Mouse (Mus musculus) telencephalon, adult 2 months (tissue): ENCODE measurements at regions not wholly inside any gene's neighbourhood (a gene's known extent, or its start where the extent isn't known, plus 50 kb on each side); places are given as distances from the start of the nearest gene placed in this dataset.

Experiments
- DNase-seq: peaks from one replicate; pipeline ENCODE4 v3.0.0-alpha.2; 2011; ENCODE audit warnings: low read depth, low spot score

DNA sequence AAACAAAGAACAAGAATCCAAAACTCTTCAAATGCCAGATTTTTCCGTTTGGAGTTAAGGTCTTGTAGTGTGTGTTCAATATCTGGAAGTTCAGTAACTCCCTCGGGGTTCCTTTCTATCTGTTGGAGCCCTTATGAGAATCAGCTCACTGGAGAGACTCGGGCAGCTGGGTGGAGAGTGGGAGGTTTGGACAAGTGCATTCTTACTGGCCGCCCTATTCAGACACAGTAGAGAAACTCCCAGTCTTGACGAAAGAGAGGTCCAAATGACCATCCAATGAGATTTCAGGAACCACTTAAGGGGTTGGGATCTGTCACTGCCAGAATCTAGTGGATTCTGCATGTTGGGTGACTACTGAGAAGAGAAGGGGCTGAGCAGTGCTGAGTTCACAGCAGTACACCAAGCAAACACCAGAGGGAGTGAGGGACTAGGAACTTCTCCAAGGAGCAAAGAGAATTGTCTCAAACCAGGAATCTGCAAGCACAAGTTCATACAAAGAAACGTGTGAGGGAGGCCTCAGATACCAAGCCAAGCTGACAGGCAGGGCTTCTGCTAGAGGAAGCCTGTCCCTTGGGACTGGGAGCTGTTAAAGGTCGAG, 310.0 kb upstream of the Magi2 start:
- DNase-seq, result peak; percentile 58

DNA sequence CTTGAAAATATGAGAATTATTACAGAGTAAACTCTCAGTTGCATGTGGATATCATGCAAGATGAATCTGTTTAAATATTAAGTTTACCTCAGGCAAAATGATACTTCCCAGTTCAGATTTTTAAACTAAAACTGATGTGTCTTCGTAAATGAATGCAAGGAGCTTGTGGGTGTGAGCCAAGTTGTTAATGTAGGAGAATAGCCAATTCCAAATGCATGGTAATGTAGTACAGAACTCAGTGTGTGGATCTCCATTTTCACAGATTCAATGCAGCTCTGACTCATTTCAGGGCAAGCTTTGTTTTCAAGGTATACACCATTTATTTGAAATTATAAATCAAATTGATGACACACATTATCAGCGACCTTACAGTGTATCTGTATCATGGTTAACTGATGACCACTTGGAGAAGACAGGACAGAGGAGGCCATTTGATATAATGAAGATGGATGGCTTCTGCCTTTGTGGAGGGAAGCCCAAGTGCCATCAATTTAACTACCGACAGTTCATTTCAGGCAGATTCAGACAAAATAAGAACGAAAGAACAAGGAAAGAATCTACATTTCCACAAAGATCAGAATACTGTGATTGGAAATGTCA, 272.9 kb upstream of the Magi2 start:
- no peak for DNase-seq
